Mouse (Mus musculus): ENCODE measurements around the gene Odf2. TPM values are rescaled to one million over a fixed set of nuclear protein-coding genes. Genes with fewer than 3 reads are reported as not detected.

Gene Odf2
- polyA plus RNA-seq, 1 experiment from 2014 or later = 39.5 TPM

GRCm38 (mm10) chr2:29973525-29973924 lies 84.5 kb downstream of the Odf2 start:
- H3K4me1 ChIP-seq (replicated peaks) = peaks cover 21% of the 10 kb centered on the region
- 26% methylated on average over 2 of the region's 2 CpGs for WGBS (ENCODE audit: insufficient replicate concordance)
- H3K27ac ChIP-seq = no peak overlapping the region
- peaks cover 18% of the 10 kb centered on the region for H3K27me3 ChIP-seq
- no peaks in the 10 kb centered on the region for H3K9me3 ChIP-seq (replicated peaks)
- H3K36me3 ChIP-seq = peaks cover 6% of the 10 kb centered on the region; the same call in 1 of the 2 replicates
- no peak overlapping the region for H3K4me3 ChIP-seq (replicated peaks)
- H3K9ac ChIP-seq = no peak overlapping the region
- H3K4me2 ChIP-seq = no peak overlapping the region
- ATAC-seq (ENCODE audit: low read depth) (no peak), DNase-seq (no peak)

DNA sequence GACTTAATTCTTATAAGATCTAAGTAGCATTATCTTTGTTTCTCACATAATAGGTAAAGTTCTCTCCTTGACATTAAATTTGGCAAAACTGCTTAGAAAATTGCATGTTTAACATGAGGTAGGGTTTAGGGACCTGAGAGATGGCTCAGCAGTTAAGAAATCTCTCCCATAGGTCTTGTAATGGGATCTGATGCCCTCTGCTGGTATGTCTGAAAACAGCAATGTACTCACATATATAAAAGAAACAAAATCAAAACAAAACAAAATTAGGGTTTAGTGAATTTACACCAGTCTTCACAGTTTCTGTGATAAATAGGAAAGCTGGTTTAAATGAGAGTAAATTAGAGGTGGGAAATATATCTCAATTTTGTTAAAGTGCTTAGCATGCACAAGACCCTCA lies 88.3 kb downstream of the Odf2 start:
- H3K4me3 ChIP-seq (replicated peaks) = no peak overlapping the region
- ATAC-seq (ENCODE audit: low read depth) (no peak), DNase-seq (no peak)
- no peak overlapping the region for H3K9ac ChIP-seq
- peaks cover 7% of the 10 kb centered on the region for H3K4me1 ChIP-seq (replicated peaks)
- H3K9me3 ChIP-seq (replicated peaks) = no peaks in the 10 kb centered on the region
- no peak overlapping the region for H3K27ac ChIP-seq
- H3K27me3 ChIP-seq = no peaks in the 10 kb centered on the region; the same call in 1 of the 2 replicates
- H3K36me3 ChIP-seq = peaks cover 24% of the 10 kb centered on the region
- no peak overlapping the region for H3K4me2 ChIP-seq

DNA sequence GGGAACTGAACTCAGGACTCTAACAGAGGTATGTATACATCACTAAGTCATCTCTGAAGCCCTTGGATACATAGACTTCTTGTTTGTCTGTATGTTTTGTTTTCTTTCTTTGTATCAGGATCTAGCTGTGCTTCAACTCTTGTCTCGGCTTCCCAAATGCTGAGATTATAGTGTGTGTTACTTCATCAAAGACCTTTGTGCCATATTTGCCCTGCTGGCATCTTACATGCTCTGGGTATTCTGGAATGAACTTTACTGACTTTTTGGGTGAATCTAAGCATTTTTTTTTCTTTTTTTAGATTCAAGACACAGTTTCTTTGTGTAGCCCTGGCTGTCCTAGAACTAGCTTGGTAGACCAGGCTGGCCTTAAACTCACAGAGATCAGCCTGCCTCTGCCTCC lies 91.6 kb downstream of the Odf2 start:
- no peak for ATAC-seq (ENCODE audit: low read depth)
- Histone ChIP-seq H3K4me2 (no peak overlapping the region), H3K27me3 (no peaks in the 10 kb centered on the region), H3K4me1 (replicated peaks) (no peaks in the 10 kb centered on the region), H3K9ac (no peak overlapping the region), H3K9me3 (replicated peaks) (no peaks in the 10 kb centered on the region), H3K4me3 (replicated peaks) (no peak overlapping the region), H3K27ac (no peak overlapping the region), H3K36me3 (peaks cover 36% of the 10 kb centered on the region)
- no peak for DNase-seq
- 61% methylated on average over 1 of the region's 1 CpGs for WGBS (ENCODE audit: insufficient replicate concordance)

Small RNAs within 50 kb of the gene (microRNA-seq; reads per million reads assigned to microRNA genes)
- gene Mir219a-2 (not detected), gene Mir219b (not detected)

Other genes starting within 250 kb of the Odf2 start
- 0.30 TPM in 2 replicates for gene Gm13420, start 137.5 kb upstream of the Odf2 start, polyA plus RNA-seq (2015; fragmentation: Nextera tagmentation; extraction: Ambion mirVana)
- gene Gm13547, start 129.9 kb upstream of the Odf2 start, polyA plus RNA-seq (2015; fragmentation: Nextera tagmentation; extraction: Ambion mirVana) = not detected in 2 replicates
- gene Coq4, start 101.7 kb upstream of the Odf2 start, polyA plus RNA-seq (2015; fragmentation: Nextera tagmentation; extraction: Ambion mirVana) = 15.2 and 15.6 TPM in 2 replicates
- gene Trub2, start 100.7 kb upstream of the Odf2 start, polyA plus RNA-seq (2015; fragmentation: Nextera tagmentation; extraction: Ambion mirVana) = 16.2 and 19.1 TPM in 2 replicates
- gene Slc27a4, start 86.6 kb upstream of the Odf2 start, polyA plus RNA-seq (2015; fragmentation: Nextera tagmentation; extraction: Ambion mirVana) = 2.3 and 2.4 TPM in 2 replicates
- gene Urm1, start 69.1 kb upstream of the Odf2 start, polyA plus RNA-seq (2015; fragmentation: Nextera tagmentation; extraction: Ambion mirVana) = 9.9 and 11.4 TPM in 2 replicates
- 31.1 and 39.0 TPM in 2 replicates for gene Cercam, start 20.1 kb upstream of the Odf2 start, polyA plus RNA-seq (2015; fragmentation: Nextera tagmentation; extraction: Ambion mirVana)
- gene Gle1, start 46.2 kb downstream of the Odf2 start, polyA plus RNA-seq (2015; fragmentation: Nextera tagmentation; extraction: Ambion mirVana) = 29.8 and 33.7 TPM in 2 replicates
- 10.9 and 11.3 TPM in 2 replicates for gene Sptan1, start 76.3 kb downstream of the Odf2 start, polyA plus RNA-seq (2015; fragmentation: Nextera tagmentation; extraction: Ambion mirVana)
- 9.9 and 10.7 TPM in 2 replicates for gene Wdr34, start 159.7 kb downstream of the Odf2 start, polyA plus RNA-seq (2015; fragmentation: Nextera tagmentation; extraction: Ambion mirVana)
- gene Set, start 168.2 kb downstream of the Odf2 start, polyA plus RNA-seq (2015; fragmentation: Nextera tagmentation; extraction: Ambion mirVana) = 317 and 337 TPM in 2 replicates
- 3.1 and 3.2 TPM in 2 replicates for gene Pkn3, start 188.5 kb downstream of the Odf2 start, polyA plus RNA-seq (2015; fragmentation: Nextera tagmentation; extraction: Ambion mirVana)
- 22.8 and 23.9 TPM in 2 replicates for gene Zdhhc12, start 204.4 kb downstream of the Odf2 start, polyA plus RNA-seq (2015; fragmentation: Nextera tagmentation; extraction: Ambion mirVana)
- gene Zer1, start 235.4 kb downstream of the Odf2 start, polyA plus RNA-seq (2015; fragmentation: Nextera tagmentation; extraction: Ambion mirVana) = 2.2 and 2.6 TPM in 2 replicates
- gene Tbc1d13, start 244.5 kb downstream of the Odf2 start, polyA plus RNA-seq (2015; fragmentation: Nextera tagmentation; extraction: Ambion mirVana) = 2.8 and 3.7 TPM in 2 replicates

Data from liver, embryonic 13.5 days (tissue).